Mouse (Mus musculus): ENCODE results near the gene Tef. TPM values are rescaled to one million over a fixed set of nuclear protein-coding genes. Genes with fewer than 3 reads are reported as not detected.
A peak's percentile ranks its signal among the peaks of the same experiment; 100 is the strongest.

Tef gene
- polyA plus RNA-seq, 1 experiment from 2014 or later, result 38.6 TPM

DNA sequence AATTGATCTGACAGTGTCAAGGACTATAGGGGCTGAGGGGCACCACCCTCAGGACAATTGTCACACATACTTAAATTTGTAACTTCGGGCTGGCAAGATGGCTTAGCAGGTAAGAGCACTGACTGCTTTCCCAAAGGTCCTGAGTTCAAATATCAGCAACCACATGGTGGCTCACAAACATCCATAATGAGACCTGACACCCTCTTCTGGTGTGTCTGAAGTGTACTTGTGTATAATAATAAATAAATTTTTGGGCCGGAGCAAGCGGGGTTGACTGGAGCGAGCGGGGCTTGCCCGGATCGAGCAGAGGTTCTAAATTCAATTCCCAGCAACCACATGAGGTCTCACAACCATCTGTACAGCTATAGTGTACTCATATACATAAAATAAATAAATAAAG is 38.1 kb downstream of the Tef start:
- 68% methylated on average over 7 of the region's 7 CpGs for WGBS
- ATAC-seq, result no peak
- Histone ChIP-seq H3K36me3 (ENCODE audit: insufficient read depth, low read length) (no peaks in the 10 kb centered on the region), H3K27me3 (replicated peaks; ENCODE audit: insufficient read depth, low read length) (no peaks in the 10 kb centered on the region), H3K4me1 (ENCODE audit: insufficient read depth, low read depth, low read length) (peaks cover 28% of the 10 kb centered on the region; the same call in 1 of the 2 replicates), H3K4me3 (ENCODE audit: low read depth, low read length) (no peak overlapping the region), H3K9ac (replicated peaks; ENCODE audit: low read depth) (no peak overlapping the region; the same call in 1 of the 2 replicates), H3K9me3 (ENCODE audit: low read length) (no peaks in the 10 kb centered on the region), H3K4me2 (replicated peaks; ENCODE audit: low read depth, low read length) (no peak overlapping the region), H3K27ac (ENCODE audit: low read length) (peak overlapping the region; percentile 88)
- DNase-seq (ENCODE audit: low spot score), result no peak
- TF ChIP-seq EP300 (IDR thresholded peaks at IDR 0.05) (no peak), CTCF (IDR thresholded peaks at IDR 0.05) (no peak)

DNA sequence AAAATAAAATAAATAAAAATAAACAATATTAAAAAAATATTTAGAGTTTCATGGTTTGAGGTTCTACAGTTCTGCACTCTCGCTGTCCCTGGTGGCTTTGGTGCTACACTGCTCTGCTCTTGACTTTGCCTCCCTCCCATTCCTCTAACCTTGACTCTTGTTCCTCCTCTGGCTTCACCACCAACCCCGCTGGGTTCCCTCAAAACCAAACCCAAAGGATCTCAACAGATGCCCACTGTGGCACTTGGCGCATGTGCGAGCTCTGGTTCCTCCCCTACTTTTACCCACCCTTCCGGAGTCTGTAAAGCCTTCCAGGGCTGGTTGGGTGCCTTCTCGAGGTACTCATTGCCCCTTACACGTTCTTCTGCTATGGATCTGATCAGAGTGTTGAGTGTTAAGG is 40.1 kb downstream of the Tef start:
- Histone ChIP-seq H3K4me1 (ENCODE audit: insufficient read depth, low read depth, low read length) (peaks cover 14% of the 10 kb centered on the region; the same call in 1 of the 2 replicates), H3K27me3 (replicated peaks; ENCODE audit: insufficient read depth, low read length) (no peaks in the 10 kb centered on the region), H3K36me3 (ENCODE audit: insufficient read depth, low read length) (no peaks in the 10 kb centered on the region; the same call in 1 of the 2 replicates), H3K9ac (replicated peaks; ENCODE audit: low read depth) (no peak overlapping the region), H3K4me2 (replicated peaks; ENCODE audit: low read depth, low read length) (no peak overlapping the region), H3K9me3 (ENCODE audit: low read length) (no peaks in the 10 kb centered on the region), H3K27ac (ENCODE audit: low read length) (no peak overlapping the region), H3K4me3 (ENCODE audit: low read depth, low read length) (no peak overlapping the region)
- TF ChIP-seq EP300 (IDR thresholded peaks at IDR 0.05), result no peak
- TF ChIP-seq CTCF (IDR thresholded peaks at IDR 0.05), result no peak
- DNase-seq (ENCODE audit: low spot score), result no peak
- ATAC-seq, result no peak
- 86% methylated on average over 7 of the region's 7 CpGs for WGBS

DNA sequence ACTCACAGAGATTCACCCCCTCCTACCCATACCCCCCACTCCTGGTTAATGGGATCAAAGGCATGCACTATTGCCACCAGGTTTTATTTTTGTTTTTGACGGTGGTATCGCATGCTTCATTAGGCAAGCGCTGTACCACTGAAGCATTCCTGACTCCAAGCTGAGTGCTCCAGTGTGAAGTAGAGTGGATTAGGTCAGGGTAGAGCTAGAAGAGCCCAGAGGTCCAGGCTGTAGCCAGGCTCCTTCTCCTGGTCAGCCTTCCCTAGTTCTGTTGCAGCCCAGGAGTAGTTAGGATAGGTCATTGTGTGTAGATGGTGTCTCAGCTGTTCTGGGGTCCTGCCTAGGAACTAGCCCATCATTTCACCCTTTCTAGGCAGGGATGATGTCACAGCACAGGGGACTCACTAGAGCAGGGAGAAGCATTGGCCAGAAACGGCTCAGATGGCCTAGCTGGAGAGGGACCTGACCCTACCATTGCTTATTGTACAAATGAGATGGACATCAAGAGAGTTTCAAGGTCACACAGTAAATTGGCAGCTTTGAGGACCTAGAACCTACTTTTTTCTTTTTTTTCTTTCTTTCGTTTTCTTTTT is 42.9 kb downstream of the Tef start:
- no peak for TF ChIP-seq EP300 (IDR thresholded peaks at IDR 0.05)
- no peak for TF ChIP-seq CTCF (IDR thresholded peaks at IDR 0.05)
- Histone ChIP-seq H3K9me3 (ENCODE audit: low read length) (no peaks in the 10 kb centered on the region), H3K27me3 (replicated peaks; ENCODE audit: insufficient read depth, low read length) (no peaks in the 10 kb centered on the region), H3K27ac (ENCODE audit: low read length) (no peak overlapping the region), H3K36me3 (ENCODE audit: insufficient read depth, low read length) (peaks cover 7% of the 10 kb centered on the region; the same call in 1 of the 2 replicates), H3K4me3 (ENCODE audit: low read depth, low read length) (no peak overlapping the region), H3K4me2 (replicated peaks; ENCODE audit: low read depth, low read length) (no peak overlapping the region), H3K9ac (replicated peaks; ENCODE audit: low read depth) (no peak overlapping the region), H3K4me1 (ENCODE audit: insufficient read depth, low read depth, low read length) (peaks cover 1% of the 10 kb centered on the region; the same call in 1 of the 2 replicates)
- ATAC-seq (no peak), DNase-seq (ENCODE audit: low spot score) (no peak)
- WGBS, result 81% methylated on average over 5 of the region's 5 CpGs

DNA sequence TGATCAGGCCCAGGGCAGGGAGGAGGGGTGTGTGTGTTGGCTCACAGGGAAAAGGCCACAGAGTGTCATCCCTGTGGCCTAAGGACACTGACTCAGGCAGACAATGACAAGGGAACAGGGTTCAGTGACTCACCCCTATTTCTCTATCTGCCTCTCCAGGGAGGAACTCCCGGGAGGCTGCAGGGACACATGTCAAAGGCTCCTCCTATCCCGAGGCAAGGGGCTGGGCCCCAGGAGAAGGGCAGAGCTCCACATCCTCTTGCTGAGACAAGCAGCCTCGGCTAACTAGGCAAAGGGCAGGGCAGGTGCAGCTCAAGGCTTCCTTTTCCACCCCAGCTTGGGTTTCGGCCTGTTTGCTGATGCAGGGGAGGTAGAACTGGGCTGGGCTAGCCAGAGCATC is 43.5 kb downstream of the Tef start:
- no peak overlapping the region for H3K27ac ChIP-seq (ENCODE audit: low read length)
- peak; percentile 68 for ATAC-seq
- 25% methylated on average over 4 of the region's 4 CpGs for WGBS
- H3K4me2 ChIP-seq (replicated peaks; ENCODE audit: low read depth, low read length), result no peak overlapping the region
- H3K4me1 ChIP-seq (ENCODE audit: insufficient read depth, low read depth, low read length), result no peaks in the 10 kb centered on the region
- H3K9me3 ChIP-seq (ENCODE audit: low read length), result no peaks in the 10 kb centered on the region
- H3K9ac ChIP-seq (replicated peaks; ENCODE audit: low read depth), result no peak overlapping the region
- no peak overlapping the region for H3K4me3 ChIP-seq (ENCODE audit: low read depth, low read length)
- H3K27me3 ChIP-seq (replicated peaks; ENCODE audit: insufficient read depth, low read length), result no peaks in the 10 kb centered on the region
- TF ChIP-seq CTCF (IDR thresholded peaks at IDR 0.05) (no peak), EP300 (IDR thresholded peaks at IDR 0.05) (no peak)
- peak; percentile 68 for DNase-seq (ENCODE audit: low spot score)
- H3K36me3 ChIP-seq (ENCODE audit: insufficient read depth, low read length), result peaks cover 10% of the 10 kb centered on the region

DNA sequence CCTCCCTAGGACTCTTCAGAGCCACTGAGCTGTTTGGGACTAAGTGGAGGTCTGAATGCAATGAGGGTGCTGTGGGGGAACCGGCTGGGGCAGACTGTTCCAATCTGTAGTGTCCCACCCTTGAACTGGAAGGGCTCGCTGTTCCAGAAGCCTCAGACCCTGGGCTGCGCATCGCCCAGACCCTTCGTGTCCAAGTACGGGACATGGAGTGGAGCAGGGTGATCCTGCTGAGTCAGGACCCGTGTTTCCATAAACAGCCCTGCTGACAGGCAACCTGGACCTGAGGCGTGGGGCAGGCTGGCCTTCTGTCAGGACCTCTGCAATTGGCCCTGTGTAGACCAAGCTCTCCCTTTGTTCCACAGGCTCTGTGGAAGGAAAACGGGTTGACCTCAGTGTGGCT is 44.5 kb downstream of the Tef start:
- no peak for TF ChIP-seq EP300 (IDR thresholded peaks at IDR 0.05)
- no peak for TF ChIP-seq CTCF (IDR thresholded peaks at IDR 0.05)
- Histone ChIP-seq H3K9me3 (ENCODE audit: low read length) (no peaks in the 10 kb centered on the region), H3K4me1 (ENCODE audit: insufficient read depth, low read depth, low read length) (no peaks in the 10 kb centered on the region), H3K27ac (ENCODE audit: low read length) (no peak overlapping the region), H3K4me3 (ENCODE audit: low read depth, low read length) (no peak overlapping the region), H3K27me3 (replicated peaks; ENCODE audit: insufficient read depth, low read length) (no peaks in the 10 kb centered on the region), H3K36me3 (ENCODE audit: insufficient read depth, low read length) (peaks cover 20% of the 10 kb centered on the region), H3K9ac (replicated peaks; ENCODE audit: low read depth) (no peak overlapping the region), H3K4me2 (replicated peaks; ENCODE audit: low read depth, low read length) (no peak overlapping the region)
- ATAC-seq (0 out of 2 replicates have a peak, but pooled peaks have one; percentile 10), DNase-seq (ENCODE audit: low spot score) (no peak)
- 79% methylated on average over 9 of the region's 9 CpGs for WGBS

DNA sequence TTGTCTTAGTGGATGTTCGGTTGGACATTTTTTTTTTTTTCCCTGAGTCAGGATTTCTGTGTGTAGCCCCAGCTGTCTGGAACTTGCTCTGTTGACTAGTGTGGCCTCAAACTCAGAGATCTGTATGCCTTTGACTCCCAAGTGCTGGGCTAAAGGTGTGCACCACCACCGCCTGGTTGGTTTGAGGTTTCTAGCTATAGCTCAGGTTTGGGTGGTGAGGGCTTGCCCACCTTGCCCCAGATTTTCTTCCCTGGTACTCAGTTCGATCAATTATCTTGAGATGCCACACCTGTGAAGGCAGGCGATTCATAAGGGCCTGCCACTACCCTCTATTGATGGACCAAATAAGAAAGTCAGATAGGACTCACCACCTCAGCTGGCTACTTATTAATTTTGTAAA is 44.9 kb downstream of the Tef start:
- H3K27me3 ChIP-seq (replicated peaks; ENCODE audit: insufficient read depth, low read length), result no peaks in the 10 kb centered on the region
- WGBS, result 82% methylated on average over 4 of the region's 4 CpGs
- DNase-seq (ENCODE audit: low spot score), result no peak
- H3K9ac ChIP-seq (replicated peaks; ENCODE audit: low read depth), result no peak overlapping the region
- TF ChIP-seq EP300 (IDR thresholded peaks at IDR 0.05), result no peak
- no peak for TF ChIP-seq CTCF (IDR thresholded peaks at IDR 0.05)
- H3K4me2 ChIP-seq (replicated peaks; ENCODE audit: low read depth, low read length), result no peak overlapping the region
- H3K27ac ChIP-seq (ENCODE audit: low read length), result no peak overlapping the region
- H3K36me3 ChIP-seq (ENCODE audit: insufficient read depth, low read length), result peaks cover 20% of the 10 kb centered on the region
- H3K4me3 ChIP-seq (ENCODE audit: low read depth, low read length), result no peak overlapping the region
- no peaks in the 10 kb centered on the region for H3K4me1 ChIP-seq (ENCODE audit: insufficient read depth, low read depth, low read length)
- no peaks in the 10 kb centered on the region for H3K9me3 ChIP-seq (ENCODE audit: low read length)
- ATAC-seq, result no peak

Measured in lung, postnatal 0 days (tissue).